Mouse (Mus musculus) monocyte, adult 2 months (primary cell): ENCODE data around the gene Olfr889.
"Not testable (repeated sequence)": the region's sequence is repeated elsewhere in the genome, so short reads cannot be mapped to it uniquely, and the experiment has no call there.

ENCODE experiments used
- DNase-seq, 2 experiments: peaks; one replicate each; pipeline ENCODE4 v3.0.0; 2022; ENCODE audit warnings: low spot score in 2 of 2, low read depth in 1 of 2

Olfr889 gene

DNA sequence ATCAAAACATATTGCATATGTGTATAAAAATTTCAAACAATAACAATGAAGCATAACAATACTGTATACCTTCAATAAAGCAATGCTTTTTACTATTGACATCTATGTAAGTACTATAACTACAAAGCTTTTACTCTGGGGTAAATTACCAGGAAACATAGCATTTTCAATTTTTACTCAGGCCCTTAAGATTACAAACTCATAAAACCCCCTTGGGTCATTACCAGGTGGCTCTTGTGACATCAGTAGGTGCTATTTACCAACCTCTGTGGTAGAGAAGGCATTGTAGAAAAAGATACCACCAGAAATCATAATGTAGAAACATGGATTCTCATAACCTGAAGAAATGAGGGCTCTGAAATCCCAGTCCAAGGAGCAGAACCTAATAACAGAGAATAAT is at the start of gene Olfr889:
Olfr889 (plus strand) TSS at position 301 of the 400 bp plus-strand sequence.
- no peak for DNase-seq

DNA sequence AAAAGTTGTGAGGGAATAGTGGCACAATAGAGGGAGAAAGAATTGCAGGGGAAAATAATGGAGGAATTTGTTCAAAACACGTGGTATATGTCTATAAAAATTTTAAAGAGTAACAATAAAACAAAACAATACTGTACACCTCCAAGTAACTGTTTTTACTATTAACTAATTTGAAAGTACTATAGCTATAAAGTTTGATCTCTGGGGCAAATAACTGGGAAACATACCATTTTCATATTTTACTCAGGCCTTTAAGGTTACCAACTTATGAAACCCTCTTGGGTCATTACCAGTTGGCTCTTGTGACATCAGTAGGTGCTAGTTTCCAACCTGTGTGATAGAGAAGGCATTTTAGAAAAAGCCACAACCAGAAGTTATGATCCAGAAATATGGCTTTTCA is 31.2 kb upstream of the Olfr889 start, which contains the start of gene Olfr887:
Olfr887 (plus strand) TSS at position 301 of the 400 bp plus-strand sequence.
- DNase-seq, result no peak

DNA sequence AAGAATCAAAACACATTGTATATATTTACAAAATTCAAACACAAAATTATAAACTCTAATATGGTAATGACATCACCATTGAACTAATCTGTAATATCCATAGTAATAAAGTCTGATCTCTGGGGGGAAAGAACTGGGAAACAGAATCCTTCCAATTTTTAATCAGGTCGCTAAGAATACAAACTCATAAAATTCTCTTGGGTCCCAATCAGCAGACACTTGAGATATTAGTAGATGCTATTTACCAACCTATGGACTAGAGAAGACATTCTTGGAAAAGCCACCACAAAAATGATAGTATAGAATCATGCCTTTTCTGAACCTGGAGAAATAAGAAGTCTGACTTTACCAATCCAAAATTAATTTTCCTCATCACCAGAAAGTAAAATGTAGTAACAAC is 7.2 kb upstream of the Olfr889 start, which contains the start of gene Olfr888:
Olfr888 (plus strand) TSS at position 301 of the 400 bp plus-strand sequence.
- no peak for DNase-seq

DNA sequence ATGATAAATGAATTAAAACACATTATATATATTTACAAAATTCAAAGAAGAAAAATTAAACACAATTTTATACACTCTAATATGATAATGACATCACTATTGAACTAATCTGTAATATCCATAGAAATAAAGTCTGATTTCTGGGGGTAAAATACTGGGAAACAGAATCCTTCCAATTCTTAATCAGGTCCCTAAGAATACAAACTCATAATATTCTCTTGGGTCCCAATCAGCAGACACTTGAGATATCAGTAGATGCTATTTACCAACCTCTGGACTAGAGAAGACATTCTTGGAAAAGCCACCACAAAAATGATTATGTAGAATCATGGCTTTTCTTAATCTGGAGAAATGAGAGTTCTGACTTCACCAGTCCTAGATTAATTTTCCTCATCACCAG is 27.2 kb downstream of the Olfr889 start, which contains the start of gene Olfr890:
Olfr890 (plus strand) TSS at position 301 of the 400 bp plus-strand sequence.
- no peak for DNase-seq

DNA sequence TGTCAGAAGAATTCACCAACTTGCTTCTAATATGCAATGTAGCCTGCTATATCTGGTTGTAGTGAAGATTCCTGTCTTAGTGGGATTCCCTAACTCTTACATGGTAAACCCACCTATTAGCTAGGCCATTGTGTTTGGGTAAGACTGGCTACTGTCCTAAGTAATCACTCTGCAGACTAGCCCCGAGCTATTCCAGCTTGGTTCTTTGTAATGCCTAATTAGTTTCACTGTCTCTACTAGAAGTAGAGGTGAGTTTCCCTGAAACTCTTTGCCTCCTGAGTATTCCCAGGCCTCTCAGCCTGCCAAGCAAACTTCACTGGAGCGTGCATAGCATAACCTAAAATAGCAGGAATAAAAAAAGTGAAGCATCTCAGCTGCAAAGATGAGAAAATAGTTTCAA is 53.3 kb downstream of the Olfr889 start:
- not testable (repeated sequence) for DNase-seq
